21 mouse cellular contexts compared by ENCODE assay signal in genomic region chr2:35944896-35945295, GRCm38 (mm10).
"Had no signal": no experiment of that assay in that cellular context is flagged by ENCODE, and none has a peak within 500 bp of the region (broad histone marks: within the 10 kb centered on the region; RNA-seq: fewer than 3 reads in every experiment).

No protein-coding gene starts in this region.

- H3K27ac ChIP-seq: limb, embryonic 10.5 days; limb, embryonic 13.5 days; liver, embryonic 12.5 days; liver, embryonic 15.5 days; lung, embryonic 15.5 days; midbrain, embryonic 10.5 days; midbrain, embryonic 13.5 days; stomach, embryonic 15.5 days had no signal

- DNase-seq: kidney, adult 18-20 months; kidney, adult 9 months; kidney, postnatal 14 days; kidney, postnatal 4 days; liver; lung, adult 18-20 months; lung, postnatal 10 days; lung, postnatal 36 days; retina, postnatal 1 day; right cerebral cortex, postnatal 25 days; spleen, adult 18-20 months; thymus, adult 2 months; thymus, postnatal 14 days had no signal

- H3K27me3 ChIP-seq: limb, embryonic 13.5 days; liver, embryonic 12.5 days; liver, embryonic 15.5 days; lung, embryonic 15.5 days; midbrain, embryonic 13.5 days; stomach, embryonic 15.5 days had no signal

- H3K36me3 ChIP-seq: limb, embryonic 10.5 days; limb, embryonic 13.5 days; liver, embryonic 12.5 days; liver, embryonic 15.5 days; lung, embryonic 15.5 days; midbrain, embryonic 10.5 days; midbrain, embryonic 13.5 days; stomach, embryonic 15.5 days had no signal

- H3K4me2 ChIP-seq: limb, embryonic 13.5 days; liver, embryonic 12.5 days; liver, embryonic 15.5 days; lung, embryonic 15.5 days; midbrain, embryonic 13.5 days; stomach, embryonic 15.5 days had no signal

- ATAC-seq: liver, embryonic 12.5 days; midbrain, embryonic 13.5 days had no signal

- H3K9ac ChIP-seq: limb, embryonic 13.5 days; liver, embryonic 12.5 days; liver, embryonic 15.5 days; lung, embryonic 15.5 days; midbrain, embryonic 13.5 days; stomach, embryonic 15.5 days had no signal

- H3K4me3 ChIP-seq: limb, embryonic 10.5 days; limb, embryonic 13.5 days; liver, embryonic 12.5 days; liver, embryonic 15.5 days; lung, embryonic 15.5 days; midbrain, embryonic 10.5 days; midbrain, embryonic 13.5 days; stomach, embryonic 15.5 days had no signal

- H3K9me3 ChIP-seq: liver, embryonic 12.5 days; liver, embryonic 15.5 days; lung, embryonic 15.5 days; midbrain, embryonic 10.5 days; stomach, embryonic 15.5 days had no signal

- H3K4me1 ChIP-seq: limb, embryonic 10.5 days; liver, embryonic 15.5 days; lung, embryonic 15.5 days; midbrain, embryonic 13.5 days; stomach, embryonic 15.5 days had no signal
